Mouse (Mus musculus) liver, embryonic 14.5 days (tissue): ENCODE data around the gene Fcnb.

Experiments
- CTCF ChIP-seq: IDR thresholded peaks from 2 replicates; pipeline ENCODE4 v1.5.1; 2016; ENCODE audit warnings: antibody characterized with exemption, low read depth, control low read depth
- EP300 ChIP-seq: IDR thresholded peaks from 2 replicates; pipeline ENCODE4 v1.6.1; 2016; ENCODE audit warnings: antibody characterized with exemption, low read depth

DNA sequence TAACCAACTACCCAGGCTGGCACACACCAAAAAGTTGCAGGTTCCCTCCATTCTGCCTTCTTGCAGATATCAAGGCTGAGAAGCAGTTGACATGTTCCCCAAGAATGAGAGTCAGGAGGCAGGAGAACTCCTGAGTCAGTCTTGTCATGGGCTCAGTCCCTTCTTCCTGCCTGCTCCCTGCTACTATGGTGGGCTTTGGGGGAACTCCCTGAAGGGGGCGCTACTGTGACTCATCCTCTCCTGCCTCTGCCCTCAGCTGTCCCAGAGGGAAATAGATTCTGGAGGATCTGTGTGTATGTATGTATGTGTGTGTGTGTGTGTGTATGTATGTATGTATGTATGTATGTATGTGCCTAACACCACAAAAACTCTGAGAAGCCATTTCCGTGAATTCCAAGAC, 19.0 kb upstream of the Fcnb start:
- TF ChIP-seq CTCF (peak; percentile 52; the same call in 1 of the 2 replicates), EP300 (no peak)
